Mouse (Mus musculus) G1E-ER4 (cell line): ENCODE results near the gene Tcte2. TPM values are rescaled to one million over a fixed set of nuclear protein-coding genes. Genes with fewer than 3 reads are reported as not detected.

ENCODE experiments used
- GATA1 ChIP-seq: IDR thresholded peaks from one replicate; pipeline ENCODE4 v1.8.0; 2012; ENCODE audit warnings: low read length, inconsistent platforms
- polyA plus RNA-seq: library from polyadenylated mRNA; stranded (reverse); fragments of >175 nt; gene quantifications from 2 replicates; pipeline ENCODE4 v1.2.3, GENCODE M21; 2012

The Tcte2 gene
- polyA plus RNA-seq, 1 experiment, result not detected

GRCm38 (mm10) chr17:13735057-13735456, 26.6 kb downstream of the Tcte2 start:
- TF ChIP-seq GATA1, result no peak

- no peak for TF ChIP-seq GATA1
Measured at GRCm38 (mm10) chr17:13733971-13734370, 27.7 kb downstream of the Tcte2 start.

- TF ChIP-seq GATA1, result no peak
Measured at GRCm38 (mm10) chr17:13732685-13733084, 28.9 kb downstream of the Tcte2 start.

- TF ChIP-seq GATA1, result no peak
Measured at GRCm38 (mm10) chr17:13731727-13732112, 29.9 kb downstream of the Tcte2 start.

GRCm38 (mm10) chr17:13730980-13731726, 30.5 kb downstream of the Tcte2 start:
- no peak for TF ChIP-seq GATA1

- TF ChIP-seq GATA1, result no peak
Measured at GRCm38 (mm10) chr17:13726832-13727355, 34.7 kb downstream of the Tcte2 start.

- TF ChIP-seq GATA1, result no peak
Measured at GRCm38 (mm10) chr17:13725004-13725550, 36.5 kb downstream of the Tcte2 start.

- no peak for TF ChIP-seq GATA1
Measured at GRCm38 (mm10) chr17:13722434-13722833, 39.2 kb downstream of the Tcte2 start.

- no peak for TF ChIP-seq GATA1
Measured at GRCm38 (mm10) chr17:13721372-13721771, 40.3 kb downstream of the Tcte2 start.

GRCm38 (mm10) chr17:13720187-13720586, 41.4 kb downstream of the Tcte2 start:
- no peak for TF ChIP-seq GATA1

- no peak for TF ChIP-seq GATA1
Measured at GRCm38 (mm10) chr17:13717428-13717827, 44.2 kb downstream of the Tcte2 start.

- no peak for TF ChIP-seq GATA1
Measured at GRCm38 (mm10) chr17:13716336-13716735, 45.3 kb downstream of the Tcte2 start.

GRCm38 (mm10) chr17:13715511-13715910, 46.1 kb downstream of the Tcte2 start:
- no peak for TF ChIP-seq GATA1

GRCm38 (mm10) chr17:13714654-13715053, 47.0 kb downstream of the Tcte2 start:
- TF ChIP-seq GATA1, result no peak

- TF ChIP-seq GATA1, result no peak
Measured at GRCm38 (mm10) chr17:13714128-13714527, 47.5 kb downstream of the Tcte2 start.

- TF ChIP-seq GATA1, result no peak
Measured at GRCm38 (mm10) chr17:13712518-13712917, 49.1 kb downstream of the Tcte2 start.

GRCm38 (mm10) chr17:13712116-13712515, 49.5 kb downstream of the Tcte2 start:
- TF ChIP-seq GATA1, result no peak
